Mouse (Mus musculus): Measurements from ENCODE around the gene Lepr. TPM values are rescaled to one million over a fixed set of nuclear protein-coding genes. Genes with fewer than 3 reads are reported as not detected.
A peak's percentile ranks its signal among the peaks of the same experiment; 100 is the strongest.

Gene Lepr
- total RNA-seq (2021): 10 to 100 TPM; 14.8 to 29.4 TPM
- long read RNA-seq, experiment 1, partial matches to known transcripts: 2 of 6 reads
- long read RNA-seq, experiment 1, other reads (novel, unspliced or antisense): 2 of 6 reads
- long read RNA-seq, experiment 2, full-length matches to known transcripts: 1 of 2 reads
- long read RNA-seq, experiment 2, partial matches to known transcripts: 1 of 2 reads
- long read RNA-seq, experiment 2, other reads (novel, unspliced or antisense): 0 of 2 reads

- peak; percentile 49 for DNase-seq
Observed at GRCm38 (mm10) chr4:101717367-101718121, at the start of gene Lepr. Gene Lepr, plus strand, starts transcription at chr4:101717404.

- DNase-seq: no peak
Observed at GRCm38 (mm10) chr4:101669161-101669560, 48.0 kb upstream of the Lepr start.

GRCm38 (mm10) chr4:101669811-101670210 is 47.4 kb upstream of the Lepr start:
- no peak for DNase-seq

GRCm38 (mm10) chr4:101674790-101675189 is 42.4 kb upstream of the Lepr start:
- peak; percentile 27 for DNase-seq

- DNase-seq: peak; percentile 28
Observed at GRCm38 (mm10) chr4:101675726-101676125, 41.5 kb upstream of the Lepr start.

- DNase-seq: no peak
Observed at GRCm38 (mm10) chr4:101682620-101683019, 34.6 kb upstream of the Lepr start.

- DNase-seq: no peak
Observed at GRCm38 (mm10) chr4:101683086-101683485, 34.1 kb upstream of the Lepr start.

- DNase-seq: no peak
Observed at GRCm38 (mm10) chr4:101684821-101685220, 32.4 kb upstream of the Lepr start.

- no peak for DNase-seq
Observed at GRCm38 (mm10) chr4:101686227-101686810, 30.9 kb upstream of the Lepr start.

GRCm38 (mm10) chr4:101689241-101689640 is 28.0 kb upstream of the Lepr start:
- DNase-seq: no peak

GRCm38 (mm10) chr4:101689645-101690044 is 27.6 kb upstream of the Lepr start:
- no peak for DNase-seq

GRCm38 (mm10) chr4:101692892-101693291 is 24.3 kb upstream of the Lepr start:
- no peak for DNase-seq

GRCm38 (mm10) chr4:101694529-101694928 is 22.7 kb upstream of the Lepr start:
- no peak for DNase-seq

GRCm38 (mm10) chr4:101697236-101697635 is 20.0 kb upstream of the Lepr start:
- no peak for DNase-seq

- DNase-seq: no peak
Observed at GRCm38 (mm10) chr4:101699423-101699822, 17.8 kb upstream of the Lepr start.

GRCm38 (mm10) chr4:101700892-101701640 is 16.1 kb upstream of the Lepr start:
- DNase-seq: no peak

GRCm38 (mm10) chr4:101705325-101705724 is 11.9 kb upstream of the Lepr start:
- DNase-seq: no peak

- no peak for DNase-seq
Observed at GRCm38 (mm10) chr4:101707234-101707633, 10.0 kb upstream of the Lepr start.

GRCm38 (mm10) chr4:101707953-101708352 is 9.3 kb upstream of the Lepr start:
- DNase-seq: no peak

GRCm38 (mm10) chr4:101710361-101710760 is 6.8 kb upstream of the Lepr start:
- no peak for DNase-seq

- DNase-seq: no peak
Observed at GRCm38 (mm10) chr4:101711100-101711499, 6.1 kb upstream of the Lepr start.

GRCm38 (mm10) chr4:101712563-101712962 is 4.6 kb upstream of the Lepr start:
- no peak for DNase-seq

- no peak for DNase-seq
Observed at GRCm38 (mm10) chr4:101715302-101715701, 1.9 kb upstream of the Lepr start.
